Mouse (Mus musculus): ENCODE data around the gene Rps6kb2. TPM values are rescaled to one million over a fixed set of nuclear protein-coding genes. Genes with fewer than 3 reads are reported as not detected.
"Not testable (repeated sequence)": the region's sequence is repeated elsewhere in the genome, so short reads cannot be mapped to it uniquely, and the experiment has no call there.

Gene Rps6kb2
- polyA plus RNA-seq, 1 experiment, result 93.6 TPM

GRCm38 (mm10) chr19:4142416-4143173 lies 20.6 kb downstream of the Rps6kb2 start:
- no peaks in the 10 kb centered on the region for H3K27me3 ChIP-seq (ENCODE audit: control insufficient read depth, insufficient read depth, low read length)
- H3K4me1 ChIP-seq (ENCODE audit: control insufficient read depth, insufficient read depth, low read length), result peaks cover 10% of the 10 kb centered on the region
- DNase-seq, result peak in 1 of 2 experiments; percentile 29
- WGBS, result 42% methylated on average over 18 of the region's 18 CpGs
- no peak for TF ChIP-seq CTCF (IDR thresholded peaks at IDR 0.05; ENCODE audit: borderline replicate concordance, insufficient read depth, low read depth, low read length)
- TF ChIP-seq POLR2A (IDR thresholded peaks at IDR 0.05; ENCODE audit: borderline replicate concordance, insufficient read depth, low read length), result no peak
- no peak overlapping the region for H3K4me3 ChIP-seq (replicated peaks; ENCODE audit: insufficient read depth, low read depth, low read length)
- no peak overlapping the region for H3K27ac ChIP-seq (ENCODE audit: insufficient read depth, low read length)

- no peak overlapping the region for H3K4me3 ChIP-seq (replicated peaks; ENCODE audit: insufficient read depth, low read depth, low read length)
- no peak for DNase-seq
- 76% methylated on average over 6 of the region's 6 CpGs for WGBS
- TF ChIP-seq CTCF (IDR thresholded peaks at IDR 0.05; ENCODE audit: borderline replicate concordance, insufficient read depth, low read depth, low read length) (no peak), POLR2A (IDR thresholded peaks at IDR 0.05; ENCODE audit: borderline replicate concordance, insufficient read depth, low read length) (no peak)
- no peaks in the 10 kb centered on the region for H3K27me3 ChIP-seq (ENCODE audit: control insufficient read depth, insufficient read depth, low read length)
- H3K27ac ChIP-seq (ENCODE audit: insufficient read depth, low read length), result no peak overlapping the region
- H3K4me1 ChIP-seq (ENCODE audit: control insufficient read depth, insufficient read depth, low read length), result no peaks in the 10 kb centered on the region
These were observed 23.0 kb downstream of the Rps6kb2 start for GRCm38 (mm10) chr19:4140147-4140546.

GRCm38 (mm10) chr19:4139446-4139845 lies 23.7 kb downstream of the Rps6kb2 start, which contains the start of gene Gpr152:
Gpr152 (plus strand) TSS chr19:4139787.
- WGBS, result 72% methylated on average over 2 of the region's 2 CpGs
- TF ChIP-seq POLR2A (IDR thresholded peaks at IDR 0.05; ENCODE audit: borderline replicate concordance, insufficient read depth, low read length) (no peak), CTCF (IDR thresholded peaks at IDR 0.05; ENCODE audit: borderline replicate concordance, insufficient read depth, low read depth, low read length) (no peak)

GRCm38 (mm10) chr19:4137913-4138312 lies 25.2 kb downstream of the Rps6kb2 start:
- H3K27me3 ChIP-seq (ENCODE audit: control insufficient read depth, insufficient read depth, low read length), result no peaks in the 10 kb centered on the region
- 88% methylated on average over 5 of the region's 5 CpGs for WGBS

More at GRCm38 (mm10) chr19:4139446-4139845, 23.7 kb downstream of the Rps6kb2 start, which contains the start of gene Gpr152:
- no peaks in the 10 kb centered on the region for H3K27me3 ChIP-seq (ENCODE audit: control insufficient read depth, insufficient read depth, low read length)
- H3K4me3 ChIP-seq (replicated peaks; ENCODE audit: insufficient read depth, low read depth, low read length), result no peak within 1 kb of the TSS
- H3K27ac ChIP-seq (ENCODE audit: insufficient read depth, low read length), result no peak within 1 kb of the TSS
- no peak for DNase-seq
- H3K4me1 ChIP-seq (ENCODE audit: control insufficient read depth, insufficient read depth, low read length), result no peaks in the 10 kb centered on the region

GRCm38 (mm10) chr19:4136463-4136862 lies 26.7 kb downstream of the Rps6kb2 start:
- H3K4me3 ChIP-seq (replicated peaks; ENCODE audit: insufficient read depth, low read depth, low read length), result no peak overlapping the region
- no peak for TF ChIP-seq CTCF (IDR thresholded peaks at IDR 0.05; ENCODE audit: borderline replicate concordance, insufficient read depth, low read depth, low read length)
- TF ChIP-seq POLR2A (IDR thresholded peaks at IDR 0.05; ENCODE audit: borderline replicate concordance, insufficient read depth, low read length), result no peak
- no peak for DNase-seq
- H3K4me1 ChIP-seq (ENCODE audit: control insufficient read depth, insufficient read depth, low read length), result no peaks in the 10 kb centered on the region
- H3K27me3 ChIP-seq (ENCODE audit: control insufficient read depth, insufficient read depth, low read length), result no peaks in the 10 kb centered on the region
- H3K27ac ChIP-seq (ENCODE audit: insufficient read depth, low read length), result no peak overlapping the region
- 82% methylated on average over 5 of the region's 5 CpGs for WGBS

More at GRCm38 (mm10) chr19:4137913-4138312, 25.2 kb downstream of the Rps6kb2 start:
- no peak for DNase-seq
- TF ChIP-seq CTCF (IDR thresholded peaks at IDR 0.05; ENCODE audit: borderline replicate concordance, insufficient read depth, low read depth, low read length) (no peak), POLR2A (IDR thresholded peaks at IDR 0.05; ENCODE audit: borderline replicate concordance, insufficient read depth, low read length) (no peak)
- no peak overlapping the region for H3K4me3 ChIP-seq (replicated peaks; ENCODE audit: insufficient read depth, low read depth, low read length)
- H3K27ac ChIP-seq (ENCODE audit: insufficient read depth, low read length), result no peak overlapping the region
- no peaks in the 10 kb centered on the region for H3K4me1 ChIP-seq (ENCODE audit: control insufficient read depth, insufficient read depth, low read length)

- H3K27ac ChIP-seq (ENCODE audit: insufficient read depth, low read length); H3K27me3 ChIP-seq (ENCODE audit: control insufficient read depth, insufficient read depth, low read length); H3K4me1 ChIP-seq (ENCODE audit: control insufficient read depth, insufficient read depth, low read length); H3K4me3 ChIP-seq (replicated peaks; ENCODE audit: insufficient read depth, low read depth, low read length): not testable (repeated sequence)
- 12% methylated on average over 8 of the region's 8 CpGs for WGBS
- DNase-seq, result peak; percentile 36 to 37
- peak; percentile 59; the same call in 1 of the 2 replicates for TF ChIP-seq CTCF (IDR thresholded peaks at IDR 0.05; ENCODE audit: borderline replicate concordance, insufficient read depth, low read depth, low read length)
These were observed 27.2 kb downstream of the Rps6kb2 start for GRCm38 (mm10) chr19:4135963-4136345.

GRCm38 (mm10) chr19:4135229-4135962 lies 27.8 kb downstream of the Rps6kb2 start:
- H3K27ac ChIP-seq (ENCODE audit: insufficient read depth, low read length); H3K4me1 ChIP-seq (ENCODE audit: control insufficient read depth, insufficient read depth, low read length); H3K4me3 ChIP-seq (replicated peaks; ENCODE audit: insufficient read depth, low read depth, low read length); DNase-seq; H3K27me3 ChIP-seq (ENCODE audit: control insufficient read depth, insufficient read depth, low read length): not testable (repeated sequence)
- WGBS, result 85% methylated on average over 6 of the region's 6 CpGs

- 63% methylated on average over 4 of the region's 4 CpGs for WGBS
- Histone ChIP-seq H3K4me1 (ENCODE audit: control insufficient read depth, insufficient read depth, low read length) (no peaks in the 10 kb centered on the region), H3K27me3 (ENCODE audit: control insufficient read depth, insufficient read depth, low read length) (no peaks in the 10 kb centered on the region), H3K27ac (ENCODE audit: insufficient read depth, low read length) (no peak overlapping the region), H3K4me3 (replicated peaks; ENCODE audit: insufficient read depth, low read depth, low read length) (no peak overlapping the region)
- TF ChIP-seq POLR2A (IDR thresholded peaks at IDR 0.05; ENCODE audit: borderline replicate concordance, insufficient read depth, low read length) (no peak), CTCF (IDR thresholded peaks at IDR 0.05; ENCODE audit: borderline replicate concordance, insufficient read depth, low read depth, low read length) (no peak)
- DNase-seq, result peak in 1 of 2 experiments; percentile 4
These were observed 28.8 kb downstream of the Rps6kb2 start for GRCm38 (mm10) chr19:4134354-4134753.

All from cerebellum, adult 2 months (tissue).